Mouse (Mus musculus) limb, embryonic 14.5 days (tissue): Measurements from ENCODE around the gene Syce1. TPM values are rescaled to one million over a fixed set of nuclear protein-coding genes. Genes with fewer than 3 reads are reported as not detected.

Experiments used
- ATAC-seq: fragments of 200-750 bp; cut with Nextera tagmentation; 2 replicates; pipeline ENCODE4 v1.8.0; 2017; ENCODE audit warnings: low read depth, moderate number of reproducible peaks, moderate TSS enrichment; ENCODE audit not compliant: low FRiP score
- DNase-seq: peaks from one replicate; pipeline ENCODE4 v3.0.0-alpha.2; 2015; ENCODE audit warnings: low spot score
- H3K27ac ChIP-seq: fragments of 300-500 bp; sonication (generic); replicated peaks from 2 replicates; pipeline ENCODE4 v1.5.1; 2014; ENCODE audit warnings: low read depth, mild to moderate bottlenecking, low read length, moderate library complexity, mixed read lengths
- H3K27me3 ChIP-seq: fragments of 300-500 bp; sonication (generic); 2 replicates; pipeline ENCODE4 v1.6.1; 2014; ENCODE audit warnings: low read length, mixed read lengths; ENCODE audit not compliant: control insufficient read depth, insufficient read depth
- H3K36me3 ChIP-seq: fragments of 300-500 bp; sonication (generic); 2 replicates; pipeline ENCODE4 v1.6.1; 2014; ENCODE audit warnings: mild to moderate bottlenecking, low read length, moderate library complexity, mixed read lengths; ENCODE audit not compliant: control insufficient read depth, insufficient read depth
- H3K4me1 ChIP-seq: fragments of 300-500 bp; sonication (generic); 2 replicates; pipeline ENCODE4 v1.6.1; 2014; ENCODE audit warnings: antibody characterized with exemption, low read length, mixed read lengths; ENCODE audit not compliant: control insufficient read depth, insufficient read depth
- H3K4me2 ChIP-seq: fragments of 300-500 bp; sonication (generic); replicated peaks from 2 replicates; pipeline ENCODE4 v1.6.1; 2014; ENCODE audit warnings: low read depth, mild to moderate bottlenecking, low read length, moderate library complexity; ENCODE audit not compliant: severe bottlenecking
- H3K4me3 ChIP-seq: fragments of 300-500 bp; sonication (generic); replicated peaks from 2 replicates; pipeline ENCODE4 v1.5.1; 2014; ENCODE audit warnings: low read length
- H3K9ac ChIP-seq: fragments of 300-500 bp; sonication (generic); 2 replicates; pipeline ENCODE4 v1.6.1; 2014; ENCODE audit warnings: mild to moderate bottlenecking, low read depth, low read length, moderate library complexity; ENCODE audit not compliant: severe bottlenecking
- H3K9me3 ChIP-seq: fragments of 300-500 bp; sonication (generic); 2 replicates; pipeline ENCODE4 v1.6.1; 2016; ENCODE audit warnings: low read length; ENCODE audit not compliant: control insufficient read depth
- POLR2A ChIP-seq: fragments of 200-500 bp; IDR thresholded peaks from 2 replicates; pipeline ENCODE4 v1.8.0; 2012; ENCODE audit warnings: inconsistent platforms, mild to moderate bottlenecking, moderate library complexity, borderline replicate concordance; ENCODE audit not compliant: insufficient read depth, insufficient read length; ENCODE audit errors: extremely low read depth
- WGBS: fragments of 180-500 bp; shearing (Covaris S2); extraction: QIAGEN DNeasy Blood & Tissue Kit; methylation state at CpG from one replicate; pipeline ENCODE4 v1.1.7; 2014; 5-methylcytosine and 5-hydroxymethylcytosine counted together
- polyA plus RNA-seq, 2 experiments: library from polyadenylated mRNA; depleted of rRNA in 1 of 2; stranded (reverse) in 1 of 2; unstranded in 1 of 2; fragments of >200 nt; fragmentation: Nextera tagmentation in 1 of 2; extraction: Ambion mirVana in 1 of 2; gene quantifications; 2 replicates each; pipeline versions ENCODE4 v1.2.1 to v1.2.3; 2012 to 2014

The Syce1 gene
- 0.39 and 0.55 TPM in 2 replicates for polyA plus RNA-seq (2012; rRNA removed)
- 0.54 and 0.66 TPM in 2 replicates for polyA plus RNA-seq (2014; fragmentation: Nextera tagmentation; extraction: Ambion mirVana)

DNA sequence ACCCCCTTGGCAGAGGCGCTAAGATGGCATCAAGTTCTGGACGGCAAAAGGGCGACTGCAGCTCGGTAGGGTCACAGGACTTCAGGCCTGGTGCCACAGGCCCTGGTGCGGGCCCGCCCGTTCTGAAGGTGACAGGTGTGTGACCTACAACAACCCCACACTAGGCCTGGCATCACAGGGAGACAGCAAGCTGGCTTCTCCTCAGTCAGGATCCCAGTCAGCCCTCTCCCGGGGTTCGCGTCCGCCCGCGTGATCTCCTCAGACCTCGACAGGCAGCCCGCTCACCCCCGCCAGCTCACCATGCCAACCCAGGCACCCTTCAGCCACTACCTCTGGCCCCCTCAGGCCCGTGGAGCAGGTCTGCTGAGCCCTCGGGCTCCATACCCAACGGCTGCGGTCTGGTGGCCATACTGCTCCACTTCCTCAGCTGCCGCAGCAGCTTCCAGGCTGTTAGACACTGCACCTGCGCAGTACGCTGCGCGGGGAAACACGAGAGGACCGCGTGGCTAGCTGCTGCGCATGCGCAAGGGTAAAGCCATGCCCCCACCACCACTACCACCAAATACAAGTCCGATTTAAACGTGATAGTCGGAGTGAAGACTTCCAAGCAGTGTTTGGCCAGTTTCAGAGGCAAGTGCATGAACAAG, at the start of gene Syce1:
TSS of gene Syce1 (minus strand) at position 447 of the 647 bp plus-strand sequence.
- no peak within 1 kb of the TSS for H3K4me3 ChIP-seq

GRCm38 (mm10) chr7:140836243-140837115, 48.8 kb upstream of the Syce1 start:
- no peaks in the 10 kb centered on the region for H3K9me3 ChIP-seq
- DNase-seq (no peak), ATAC-seq (no peak)
- no peaks in the 10 kb centered on the region for H3K36me3 ChIP-seq
- H3K9ac ChIP-seq = no peak overlapping the region
- H3K4me2 ChIP-seq = no peak overlapping the region
- 84% methylated on average over 9 of the region's 9 CpGs for WGBS
- no peak overlapping the region for H3K4me3 ChIP-seq
- no peak for TF ChIP-seq POLR2A
- H3K27me3 ChIP-seq = peaks cover 3% of the 10 kb centered on the region; the same call in 1 of the 2 replicates
- no peaks in the 10 kb centered on the region for H3K4me1 ChIP-seq
- H3K27ac ChIP-seq = no peak overlapping the region

More for the DNA sequence above, at the start of gene Syce1:
- H3K4me2 ChIP-seq = no peak within 1 kb of the TSS
- no peak within 1 kb of the TSS for H3K27ac ChIP-seq
- no peak for TF ChIP-seq POLR2A
- 83% methylated on average over 33 of the region's 33 CpGs for WGBS
- no peaks in the 10 kb centered on the region for H3K27me3 ChIP-seq
- no peak within 1 kb of the TSS for H3K9ac ChIP-seq
- H3K36me3 ChIP-seq = no peaks in the 10 kb centered on the region
- DNase-seq (no peak), ATAC-seq (no peak)
- H3K9me3 ChIP-seq = no peaks in the 10 kb centered on the region
- H3K4me1 ChIP-seq = no peaks in the 10 kb centered on the region

DNA sequence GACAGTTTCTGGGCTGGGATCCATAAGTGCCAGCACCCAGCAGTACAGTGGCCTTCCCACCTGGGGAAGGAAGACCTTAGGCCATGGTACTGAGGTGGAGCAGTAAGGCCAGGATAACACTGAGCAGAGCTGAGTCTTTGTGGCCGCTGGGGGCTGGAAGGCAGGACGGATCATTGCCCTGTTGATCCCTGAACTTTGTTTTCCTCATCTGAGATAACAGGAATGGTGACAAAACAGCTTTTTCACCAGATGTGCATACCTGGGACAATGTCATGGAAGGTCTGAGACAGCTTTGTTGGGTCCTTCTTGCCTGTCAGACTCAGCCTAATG, 48.1 kb upstream of the Syce1 start:
- no peak for ATAC-seq
- 62% methylated on average over 2 of the region's 2 CpGs for WGBS

GRCm38 (mm10) chr7:140834968-140835757, 47.5 kb upstream of the Syce1 start, which contains the start of gene Urah:
Urah (plus strand) TSS chr7:140835018.
- DNase-seq = no peak
- no peak for TF ChIP-seq POLR2A
- WGBS = 44% methylated on average over 19 of the region's 20 CpGs
- Histone ChIP-seq H3K36me3 (no peaks in the 10 kb centered on the region), H3K27me3 (no peaks in the 10 kb centered on the region), H3K9me3 (no peaks in the 10 kb centered on the region), H3K9ac (no peak within 1 kb of the TSS), H3K4me1 (no peaks in the 10 kb centered on the region), H3K27ac (no peak within 1 kb of the TSS), H3K4me3 (no peak within 1 kb of the TSS), H3K4me2 (no peak within 1 kb of the TSS)
- ATAC-seq = no peak

More for the DNA sequence above, 48.1 kb upstream of the Syce1 start:
- H3K36me3 ChIP-seq = no peaks in the 10 kb centered on the region
- H3K4me1 ChIP-seq = no peaks in the 10 kb centered on the region
- no peak overlapping the region for H3K9ac ChIP-seq
- TF ChIP-seq POLR2A = no peak
- DNase-seq = no peak
- no peak overlapping the region for H3K4me2 ChIP-seq
- no peak overlapping the region for H3K4me3 ChIP-seq
- H3K27ac ChIP-seq = no peak overlapping the region
- H3K27me3 ChIP-seq = no peaks in the 10 kb centered on the region
- no peaks in the 10 kb centered on the region for H3K9me3 ChIP-seq

GRCm38 (mm10) chr7:140833341-140833740, 45.7 kb upstream of the Syce1 start:
- WGBS = 86% methylated on average over 4 of the region's 4 CpGs
- Histone ChIP-seq H3K27me3 (no peaks in the 10 kb centered on the region), H3K9ac (no peak overlapping the region), H3K4me1 (no peaks in the 10 kb centered on the region), H3K36me3 (no peaks in the 10 kb centered on the region), H3K9me3 (no peaks in the 10 kb centered on the region), H3K27ac (no peak overlapping the region), H3K4me2 (no peak overlapping the region), H3K4me3 (no peak overlapping the region)
- ATAC-seq = no peak
- TF ChIP-seq POLR2A = no peak
- DNase-seq = no peak
